Mouse (Mus musculus) stomach, embryonic 16.5 days (tissue): ENCODE measurements around the gene Bcas3. TPM values are rescaled to one million over a fixed set of nuclear protein-coding genes. Genes with fewer than 3 reads are reported as not detected.

Experiments
- ATAC-seq: fragments of 200-750 bp; cut with Nextera tagmentation; 2 replicates; pipeline ENCODE4 v1.8.0; 2017; ENCODE audit warnings: moderate number of reproducible peaks, moderate TSS enrichment; ENCODE audit not compliant: insufficient read depth, low FRiP score
- H3K27ac ChIP-seq: fragments of 300-500 bp; sonication (generic); 2 replicates; pipeline ENCODE4 v1.5.1; 2014; ENCODE audit warnings: low read length
- H3K27me3 ChIP-seq: fragments of 300-500 bp; sonication (generic); 2 replicates; pipeline ENCODE4 v1.6.1; 2014; ENCODE audit warnings: low read length, control low read depth, mixed read lengths; ENCODE audit not compliant: control insufficient read depth, insufficient read depth
- H3K36me3 ChIP-seq: fragments of 300-500 bp; sonication (generic); 2 replicates; pipeline ENCODE4 v1.6.1; 2014; ENCODE audit warnings: low read length; ENCODE audit not compliant: control insufficient read depth, insufficient read depth
- H3K4me1 ChIP-seq: fragments of 300-500 bp; sonication (generic); 2 replicates; pipeline ENCODE4 v1.6.1; 2014; ENCODE audit warnings: low read length, control low read depth, mixed read lengths; ENCODE audit not compliant: control insufficient read depth, insufficient read depth
- H3K4me2 ChIP-seq: fragments of 300-500 bp; sonication (generic); 2 replicates; pipeline ENCODE4 v1.6.1; 2014; ENCODE audit warnings: low read depth, low read length, mixed read lengths
- H3K4me3 ChIP-seq: fragments of 300-500 bp; sonication (generic); replicated peaks from 2 replicates; pipeline ENCODE4 v1.5.1; 2014; ENCODE audit warnings: mild to moderate bottlenecking, low read length
- H3K9ac ChIP-seq: fragments of 300-500 bp; sonication (generic); 2 replicates; pipeline ENCODE4 v1.6.1; 2014; ENCODE audit warnings: low read length
- H3K9me3 ChIP-seq: fragments of 300-500 bp; sonication (generic); replicated peaks from 2 replicates; pipeline ENCODE4 v1.6.1; 2016; ENCODE audit warnings: low read length, control low read depth; ENCODE audit not compliant: control insufficient read depth
- WGBS: fragments of 180-500 bp; shearing (Covaris S2); extraction: QIAGEN DNeasy Blood & Tissue Kit; methylation state at CpG from one replicate; pipeline ENCODE4 v1.1.7; 2014; 5-methylcytosine and 5-hydroxymethylcytosine counted together
- polyA plus RNA-seq: library from polyadenylated mRNA; unstranded; fragments of >200 nt; fragmentation: Nextera tagmentation; extraction: Ambion mirVana; gene quantifications from 2 replicates; pipeline ENCODE4 v1.2.1, GENCODE M21; 2015

The Bcas3 gene
- polyA plus RNA-seq, 1 experiment from 2014 or later: 21.2 TPM

DNA sequence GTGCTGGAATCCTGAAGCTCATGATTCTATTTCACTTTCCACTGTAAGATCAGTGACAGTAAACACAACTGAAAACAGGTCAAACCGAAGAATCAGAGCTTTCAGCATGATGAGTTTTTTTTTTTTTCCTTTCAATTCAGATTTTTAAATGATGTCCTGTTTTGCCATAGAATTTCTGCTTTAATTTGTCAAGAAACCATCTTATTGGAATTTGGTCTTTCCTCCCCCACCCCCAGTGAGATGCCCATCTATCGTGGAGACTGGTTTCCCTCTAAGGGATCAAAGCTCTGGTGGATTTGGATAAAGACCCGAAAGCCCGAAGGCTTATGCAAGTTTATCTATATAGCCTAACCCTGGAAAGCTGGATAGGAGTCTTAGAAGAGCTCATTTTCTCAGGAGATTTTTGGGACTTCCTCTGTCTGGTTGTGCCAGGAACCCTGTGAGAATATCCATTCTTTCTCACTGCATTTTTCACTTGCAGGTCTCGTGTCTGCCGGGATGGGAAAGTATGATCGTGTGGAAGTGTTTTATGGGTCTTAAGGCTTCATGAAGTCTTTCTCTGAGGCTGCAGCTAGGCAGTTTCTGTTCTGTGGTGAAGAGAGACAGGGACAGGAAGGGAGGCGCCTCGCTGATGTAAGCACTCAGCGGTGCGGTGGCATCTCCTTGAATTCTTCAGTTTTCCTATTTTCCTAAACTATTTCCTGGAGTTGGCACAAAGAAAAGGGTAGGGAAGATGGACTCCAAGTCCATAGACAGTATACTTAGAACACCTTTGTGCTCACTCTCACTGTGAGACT lies 173.2 kb downstream of the Bcas3 start:
- peaks cover 29% of the 10 kb centered on the region for H3K4me1 ChIP-seq
- no peak overlapping the region for H3K27ac ChIP-seq
- no peak overlapping the region for H3K4me3 ChIP-seq
- H3K27me3 ChIP-seq: no peaks in the 10 kb centered on the region
- ATAC-seq: no peak
- WGBS: 51% methylated on average over 11 of the region's 11 CpGs
- H3K4me2 ChIP-seq: peak overlapping the region; percentile 30; the same call in 1 of the 2 replicates
- H3K9ac ChIP-seq: no peak overlapping the region
- H3K36me3 ChIP-seq: no peaks in the 10 kb centered on the region
- H3K9me3 ChIP-seq: no peaks in the 10 kb centered on the region

DNA sequence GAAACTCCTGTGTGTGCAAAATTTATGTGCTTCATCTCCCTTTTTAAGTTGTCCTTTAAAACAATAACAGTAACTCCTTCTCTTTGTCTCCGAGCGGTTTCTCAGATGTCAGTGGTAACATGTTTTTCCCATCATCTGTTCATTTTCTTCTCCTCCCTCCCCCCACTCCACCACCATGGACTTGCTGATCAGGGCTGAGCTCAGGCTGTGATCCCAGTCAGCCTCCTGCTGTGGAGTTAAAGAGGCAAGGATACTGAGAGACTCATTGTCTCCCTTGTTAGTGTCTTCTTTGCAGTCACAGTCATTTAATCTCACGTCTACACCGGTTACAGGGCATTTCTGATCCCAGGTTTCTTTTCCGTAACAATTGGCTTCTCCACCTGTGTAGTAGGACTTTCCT lies 174.3 kb downstream of the Bcas3 start:
- no peak for ATAC-seq
- Histone ChIP-seq H3K27ac (no peak overlapping the region), H3K9me3 (no peaks in the 10 kb centered on the region), H3K4me3 (no peak overlapping the region), H3K9ac (no peak overlapping the region), H3K4me2 (no peak overlapping the region), H3K27me3 (no peaks in the 10 kb centered on the region), H3K36me3 (no peaks in the 10 kb centered on the region), H3K4me1 (peaks cover 29% of the 10 kb centered on the region)
- 64% methylated on average over 5 of the region's 5 CpGs for WGBS

DNA sequence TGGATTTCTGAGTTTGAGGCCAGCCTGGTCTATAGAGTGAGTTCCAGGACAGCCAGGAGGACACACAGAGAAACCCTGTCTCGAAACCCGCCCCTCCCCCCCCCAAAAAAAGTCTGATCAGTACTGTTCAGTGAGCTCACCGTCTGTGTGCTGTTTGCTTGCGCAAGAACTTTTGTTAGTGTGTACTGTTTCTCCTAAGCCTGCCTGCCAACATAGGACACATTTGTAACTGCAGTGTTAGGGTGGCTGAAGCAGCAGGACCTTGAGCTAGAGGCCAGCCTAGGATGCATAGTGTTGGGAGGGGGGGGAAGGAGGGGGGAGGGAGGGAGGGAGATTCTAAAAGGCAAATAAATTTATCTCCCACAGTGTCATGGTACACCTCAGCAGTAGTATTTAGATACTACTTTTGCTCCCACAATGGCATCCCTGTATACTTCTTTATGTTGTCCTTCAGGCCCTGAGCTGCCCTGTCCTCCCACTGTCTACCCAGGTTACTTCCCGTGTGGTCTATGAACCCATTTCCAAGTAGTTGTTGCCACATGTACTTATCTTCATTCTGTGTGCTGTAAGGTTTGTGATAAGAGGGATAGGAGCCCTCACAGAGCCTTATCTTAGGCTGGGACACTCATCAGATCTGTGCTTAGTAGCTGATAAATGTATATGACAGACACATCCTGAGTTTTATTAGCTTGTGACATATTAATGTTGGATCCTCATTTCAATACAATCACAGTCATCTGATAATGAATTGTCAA lies 176.7 kb downstream of the Bcas3 start:
- no peak overlapping the region for H3K4me2 ChIP-seq
- H3K9ac ChIP-seq: no peak overlapping the region
- ATAC-seq: no peak
- no peaks in the 10 kb centered on the region for H3K9me3 ChIP-seq
- H3K4me1 ChIP-seq: peaks cover 16% of the 10 kb centered on the region
- H3K4me3 ChIP-seq: no peak overlapping the region
- 69% methylated on average over 5 of the region's 5 CpGs for WGBS
- no peaks in the 10 kb centered on the region for H3K27me3 ChIP-seq
- no peaks in the 10 kb centered on the region for H3K36me3 ChIP-seq
- no peak overlapping the region for H3K27ac ChIP-seq

DNA sequence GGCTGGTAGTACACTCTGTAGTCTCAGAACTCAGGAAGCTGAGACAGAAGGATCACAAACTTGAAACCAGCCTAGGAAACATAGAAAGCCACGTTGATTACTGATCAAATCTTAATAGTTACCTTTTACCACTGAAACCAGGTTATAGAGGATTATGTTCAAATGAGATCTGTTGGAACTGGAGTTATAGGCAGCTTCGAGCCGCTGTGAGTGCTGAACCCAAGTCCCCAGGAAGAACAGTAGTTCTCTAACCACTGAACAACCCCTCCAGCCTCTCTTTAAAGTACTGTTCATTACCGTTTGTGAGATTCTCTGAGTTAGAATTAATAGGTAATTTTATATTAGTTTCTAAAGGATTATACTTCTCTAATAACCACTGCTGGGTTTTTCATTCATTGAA lies 188.0 kb downstream of the Bcas3 start:
- 83% methylated on average over 4 of the region's 4 CpGs for WGBS
- Histone ChIP-seq H3K9ac (no peak overlapping the region), H3K4me1 (no peaks in the 10 kb centered on the region), H3K27ac (no peak overlapping the region), H3K4me2 (no peak overlapping the region), H3K27me3 (no peaks in the 10 kb centered on the region), H3K36me3 (no peaks in the 10 kb centered on the region), H3K9me3 (no peaks in the 10 kb centered on the region), H3K4me3 (no peak overlapping the region)
- no peak for ATAC-seq

DNA sequence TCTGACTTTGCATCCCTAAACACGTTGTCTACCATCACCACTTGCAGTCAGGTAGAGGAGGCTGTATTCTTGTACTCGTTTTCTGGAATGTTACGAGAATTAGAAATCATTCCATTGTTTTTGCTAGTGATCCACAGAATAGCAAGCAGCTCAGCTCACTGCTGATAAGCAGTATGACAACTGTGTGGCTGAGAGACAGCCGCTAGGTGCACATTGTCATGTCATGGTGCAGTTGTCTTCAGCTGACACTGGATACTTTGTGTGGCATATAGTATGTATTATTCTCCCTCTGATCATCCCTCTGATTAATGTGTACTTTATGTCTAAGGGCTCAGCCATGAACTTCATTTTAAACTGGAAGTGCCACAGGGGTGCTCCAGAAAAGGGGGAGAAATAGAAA lies 190.3 kb downstream of the Bcas3 start:
- WGBS: 86% methylated on average over 4 of the region's 4 CpGs
- H3K4me3 ChIP-seq: no peak overlapping the region
- H3K4me2 ChIP-seq: no peak overlapping the region

DNA sequence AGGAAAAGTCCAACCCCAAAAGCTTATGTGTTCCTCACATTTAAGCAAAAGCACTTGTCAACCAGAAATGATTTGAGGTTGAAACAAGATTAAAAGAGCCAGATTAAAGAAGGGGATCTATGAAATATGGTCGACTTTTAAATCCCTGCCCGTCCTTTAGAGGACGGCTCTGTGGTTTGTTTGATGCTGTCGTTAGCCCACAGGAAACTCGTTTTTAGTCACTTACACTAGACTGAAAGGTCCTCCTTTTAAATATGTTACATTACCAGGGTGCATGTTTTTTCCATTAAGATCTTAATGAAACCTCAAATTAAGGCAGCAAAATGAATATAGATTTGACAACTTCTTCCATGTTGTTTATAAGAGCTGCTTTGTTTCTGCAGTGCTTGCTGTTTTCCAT lies 192.6 kb downstream of the Bcas3 start:
- Histone ChIP-seq H3K27me3 (no peaks in the 10 kb centered on the region), H3K4me2 (no peak overlapping the region), H3K27ac (no peak overlapping the region), H3K4me1 (no peaks in the 10 kb centered on the region), H3K9me3 (no peaks in the 10 kb centered on the region), H3K4me3 (no peak overlapping the region), H3K9ac (no peak overlapping the region), H3K36me3 (no peaks in the 10 kb centered on the region)
- no peak for ATAC-seq
- 49% methylated on average over 5 of the region's 5 CpGs for WGBS

More for the DNA sequence above, 190.3 kb downstream of the Bcas3 start:
- no peak for ATAC-seq
- H3K4me1 ChIP-seq: no peaks in the 10 kb centered on the region
- H3K27ac ChIP-seq: no peak overlapping the region
- H3K36me3 ChIP-seq: no peaks in the 10 kb centered on the region
- H3K9me3 ChIP-seq: no peaks in the 10 kb centered on the region
- H3K9ac ChIP-seq: no peak overlapping the region
- no peaks in the 10 kb centered on the region for H3K27me3 ChIP-seq

DNA sequence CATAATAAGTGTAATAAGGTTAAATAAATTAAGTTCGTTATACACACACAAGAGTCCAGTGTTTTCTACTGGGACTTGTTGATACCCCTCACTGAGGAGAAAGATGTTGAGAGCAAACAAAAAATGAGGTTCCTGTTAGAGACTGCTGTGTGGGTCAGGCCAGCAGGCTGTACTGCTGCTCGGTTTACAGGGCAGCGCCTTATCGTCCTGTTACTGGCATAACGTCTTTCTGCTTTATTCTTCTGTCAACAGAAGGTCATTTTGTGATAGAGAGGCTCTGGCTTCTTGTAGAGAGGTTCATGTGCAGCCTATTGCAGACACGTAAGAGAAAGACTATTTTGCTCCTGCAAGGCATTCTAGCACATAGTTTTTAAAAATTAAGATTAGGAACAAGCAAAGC lies 195.0 kb downstream of the Bcas3 start:
- Histone ChIP-seq H3K4me2 (no peak overlapping the region), H3K9ac (no peak overlapping the region), H3K4me3 (no peak overlapping the region), H3K4me1 (no peaks in the 10 kb centered on the region), H3K27ac (no peak overlapping the region), H3K27me3 (no peaks in the 10 kb centered on the region), H3K9me3 (no peaks in the 10 kb centered on the region), H3K36me3 (no peaks in the 10 kb centered on the region)
- 43% methylated on average over 6 of the region's 6 CpGs for WGBS
- ATAC-seq: no peak

DNA sequence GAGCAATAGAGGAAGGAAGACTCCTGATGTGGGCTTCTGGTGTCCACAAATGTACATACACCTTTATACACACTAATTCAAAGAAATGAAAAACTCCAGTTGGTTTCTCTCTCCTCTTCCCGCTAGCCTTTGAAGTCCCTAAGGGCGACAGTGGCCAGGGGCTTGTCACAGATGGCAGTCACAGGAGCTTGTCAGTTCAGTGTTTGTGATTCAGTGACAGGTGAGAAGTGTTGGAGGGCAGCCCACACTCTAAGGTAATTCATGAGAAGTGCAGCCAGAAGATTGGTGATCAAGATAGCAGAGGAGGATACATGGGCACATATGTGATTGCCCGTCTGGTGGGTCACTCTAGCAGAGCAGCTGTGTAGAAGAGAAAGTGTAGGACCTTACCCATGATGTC lies 196.7 kb downstream of the Bcas3 start:
- ATAC-seq: no peak

DNA sequence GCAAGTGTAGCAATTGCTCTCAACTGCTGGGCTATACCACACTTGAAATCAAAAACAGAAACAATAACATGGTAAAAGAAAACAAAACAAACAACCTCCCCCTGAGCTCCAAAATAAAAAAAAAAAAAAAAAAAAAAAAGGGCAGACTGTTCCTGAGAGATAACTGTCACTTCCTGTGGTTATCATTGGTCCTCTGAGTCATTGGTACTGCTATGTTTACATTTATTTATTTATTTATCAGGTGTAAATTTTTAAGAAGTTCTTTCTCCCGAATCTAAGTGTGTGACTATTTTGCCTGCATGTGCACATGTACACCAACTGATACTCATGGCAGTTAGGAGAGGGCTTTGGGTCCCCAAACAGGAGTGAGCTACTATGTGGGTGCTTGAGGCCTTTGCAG lies 202.1 kb downstream of the Bcas3 start:
- H3K27ac ChIP-seq: no peak overlapping the region
- no peak overlapping the region for H3K4me2 ChIP-seq
- H3K4me1 ChIP-seq: no peaks in the 10 kb centered on the region
- H3K4me3 ChIP-seq: no peak overlapping the region
- H3K9ac ChIP-seq: no peak overlapping the region
- 33% methylated on average over 1 of the region's 1 CpGs for WGBS
- no peaks in the 10 kb centered on the region for H3K36me3 ChIP-seq
- no peaks in the 10 kb centered on the region for H3K27me3 ChIP-seq
- ATAC-seq: no peak
- no peaks in the 10 kb centered on the region for H3K9me3 ChIP-seq

More for the DNA sequence above, 196.7 kb downstream of the Bcas3 start:
- no peaks in the 10 kb centered on the region for H3K9me3 ChIP-seq
- H3K4me2 ChIP-seq: no peak overlapping the region
- H3K4me3 ChIP-seq: no peak overlapping the region
- WGBS: 81% methylated on average over 3 of the region's 3 CpGs
- H3K4me1 ChIP-seq: no peaks in the 10 kb centered on the region
- no peak overlapping the region for H3K27ac ChIP-seq
- no peaks in the 10 kb centered on the region for H3K36me3 ChIP-seq
- H3K27me3 ChIP-seq: no peaks in the 10 kb centered on the region
- no peak overlapping the region for H3K9ac ChIP-seq
